Comparison of ENCODE assay signal across 8 mouse cellular contexts in the genomic region with DNA sequence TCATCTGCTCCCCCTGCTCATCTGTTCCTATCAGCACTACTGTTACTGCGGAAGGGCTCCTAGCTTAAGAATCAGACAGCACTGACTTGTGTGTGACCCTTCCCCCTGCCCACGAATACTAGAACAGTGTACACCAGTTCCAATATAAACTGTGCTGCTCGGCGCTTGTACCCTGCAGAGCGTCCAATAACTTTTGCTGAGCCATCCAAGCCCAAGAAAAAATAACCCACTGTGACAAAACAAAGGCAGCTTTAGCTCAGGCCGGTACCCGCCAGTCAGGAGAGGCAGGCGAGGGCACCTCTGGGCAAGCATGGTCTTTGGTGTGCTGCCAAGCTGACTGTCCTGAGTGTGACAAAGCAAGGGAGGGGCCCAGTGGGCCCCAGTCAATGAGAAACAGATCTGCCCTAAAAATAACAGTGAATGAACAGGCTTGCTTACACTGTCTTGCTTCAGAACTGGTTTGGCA.
DNase-seq lines count a peak whose midpoint lies in the region; ATAC-seq and TF ChIP-seq lines count a peak whose summit lies in the region.

No protein-coding gene starts in this region.

- no peak overlapping the region for H3K4me2 ChIP-seq in stomach, embryonic 15.5 days

- H3K9me3 ChIP-seq in stomach, embryonic 15.5 days: no peaks in the 10 kb centered on the region

- peaks cover 56% of the 10 kb centered on the region for H3K4me1 ChIP-seq in spleen, adult 2 months (ENCODE audit: control insufficient read depth, insufficient read depth, insufficient read length)
- H3K4me1 ChIP-seq in stomach, embryonic 15.5 days: no peaks in the 10 kb centered on the region

- H3K9ac ChIP-seq in stomach, embryonic 15.5 days: no peak overlapping the region

- H3K27ac ChIP-seq in spleen, adult 2 months (ENCODE audit: insufficient read depth, low read length): peak overlapping the region; percentile 53
- peak overlapping the region; percentile 26 for H3K27ac ChIP-seq in left cerebral cortex, adult 2 months
- no peak overlapping the region for H3K27ac ChIP-seq in stomach, embryonic 15.5 days

- WGBS in spleen, adult 2 months: 50% methylated on average over 8 of the region's 8 CpGs
- 58% methylated on average over 8 of the region's 8 CpGs for WGBS in stomach, embryonic 15.5 days

- TF ChIP-seq CTCF in spleen, adult 2 months (IDR thresholded peaks at IDR 0.05; ENCODE audit: extremely low read depth, insufficient read depth, insufficient read length, insufficient replicate concordance): no peak
- no peak for TF ChIP-seq CTCF in left cerebral cortex, adult 2 months (IDR thresholded peaks at IDR 0.05)

- ATAC-seq in stomach, embryonic 15.5 days (ENCODE audit: insufficient read depth, low FRiP score, low read depth): peak; percentile 58
- ATAC-seq in megakaryocyte-erythroid progenitor cell, adult 5-6 weeks (replicated peaks; ENCODE audit: low FRiP score, low TSS enrichment, poor library complexity, severe bottlenecking): no peak

- no peaks in the 10 kb centered on the region for H3K27me3 ChIP-seq in spleen, adult 2 months (ENCODE audit: control insufficient read depth, insufficient read depth, low read length)
- no peaks in the 10 kb centered on the region for H3K27me3 ChIP-seq in stomach, embryonic 15.5 days (replicated peaks)

- no peaks in the 10 kb centered on the region for H3K36me3 ChIP-seq in spleen, adult 2 months (ENCODE audit: control insufficient read depth, insufficient read depth, low read length)
- no peaks in the 10 kb centered on the region for H3K36me3 ChIP-seq in stomach, embryonic 15.5 days

- no peak overlapping the region for H3K4me3 ChIP-seq in spleen, adult 2 months (ENCODE audit: extremely low read depth, insufficient read depth, insufficient read length)
- no peak overlapping the region for H3K4me3 ChIP-seq in left cerebral cortex, adult 2 months
- H3K4me3 ChIP-seq in stomach, embryonic 15.5 days (replicated peaks): no peak overlapping the region

- peak; percentile 56 for DNase-seq in adrenal gland, adult 2 months
- DNase-seq in adrenal gland, postnatal 4 days (ENCODE audit: low spot score in 2 of 2): no peak
- no peak for DNase-seq in spleen, adult 2 months (ENCODE audit: low read depth in 1 of 2, low spot score in 2 of 2)
- no peak for DNase-seq in spleen, postnatal 10 days (ENCODE audit: low spot score in 2 of 2)
- DNase-seq in heart, postnatal 14 days: peak; percentile 61 to 75
- peak in 1 of 2 experiments; percentile 32 for DNase-seq in left cerebral cortex, adult 2 months (ENCODE audit: extremely low spot score in 1 of 2, low spot score in 2 of 2)

- intact Hi-C loops in heart, postnatal 14 days (cut with DNase I): no loop called here
- intact Hi-C loops in left cerebral cortex, adult 2 months (cut with DNase I): no loop called here

- TF ChIP-seq POLR2A in spleen, adult 2 months (IDR thresholded peaks at IDR 0.05; ENCODE audit: low read depth, low read length): no peak

Comparison
In these comparisons a context has a peak if more than half of its experiments do, and no peak if none do; other contexts are left out.
1. DNase-seq: peak in adrenal gland, adult 2 months (single experiment) and heart, postnatal 14 days (2 of 2); none in adrenal gland, postnatal 4 days (0 of 2), spleen, adult 2 months (0 of 2) and spleen, postnatal 10 days (0 of 2).